Mouse (Mus musculus): ENCODE measurements around the gene Adssl1. TPM values are rescaled to one million over a fixed set of nuclear protein-coding genes. Genes with fewer than 3 reads are reported as not detected.

Adssl1 gene
- polyA plus RNA-seq, 1 experiment from 2014 or later: 3.3 TPM

DNA sequence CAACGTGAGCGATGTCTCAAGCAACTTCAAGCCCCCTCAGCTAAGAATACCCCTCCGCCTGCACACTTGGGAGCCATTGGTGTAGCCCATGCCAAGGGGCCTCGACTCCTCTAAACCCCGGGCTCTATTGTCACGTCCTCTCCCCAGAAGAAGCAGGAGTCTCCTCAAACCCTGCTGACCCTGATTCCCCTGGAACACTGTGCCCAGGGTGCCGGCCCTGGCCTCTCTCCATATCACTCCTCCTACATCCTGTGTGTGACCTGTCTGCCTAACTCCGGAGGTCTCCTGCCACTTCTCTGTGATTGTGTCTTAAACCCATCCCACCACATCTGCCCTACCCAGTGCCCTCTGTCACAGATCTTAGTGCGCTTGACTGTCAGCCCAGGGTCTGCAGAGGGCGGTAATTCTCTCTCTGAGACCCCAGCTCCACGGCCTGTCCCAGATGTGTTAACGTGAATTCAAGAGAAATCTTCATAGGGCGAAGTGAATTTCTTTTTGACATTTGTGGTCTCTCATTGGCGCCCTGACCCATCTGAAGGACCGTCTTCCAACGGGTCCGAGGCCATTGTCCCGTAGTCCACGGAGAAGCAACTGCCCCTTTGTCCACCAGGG is 58.2 kb downstream of the Adssl1 start:
- H3K4me2 ChIP-seq (replicated peaks): peak overlapping the region; percentile 94
- H3K27me3 ChIP-seq: peaks cover 54% of the 10 kb centered on the region
- peak overlapping the region; percentile 57 for H3K9ac ChIP-seq
- peaks cover 35% of the 10 kb centered on the region for H3K4me1 ChIP-seq
- WGBS: 17% methylated on average over 19 of the region's 19 CpGs
- H3K9me3 ChIP-seq (replicated peaks): no peaks in the 10 kb centered on the region
- no peak overlapping the region; the same call in 1 of the 2 replicates for H3K27ac ChIP-seq
- peak overlapping the region; percentile 49 for H3K4me3 ChIP-seq
- no peaks in the 10 kb centered on the region for H3K36me3 ChIP-seq
- ATAC-seq (ENCODE audit: low FRiP score): no peak

DNA sequence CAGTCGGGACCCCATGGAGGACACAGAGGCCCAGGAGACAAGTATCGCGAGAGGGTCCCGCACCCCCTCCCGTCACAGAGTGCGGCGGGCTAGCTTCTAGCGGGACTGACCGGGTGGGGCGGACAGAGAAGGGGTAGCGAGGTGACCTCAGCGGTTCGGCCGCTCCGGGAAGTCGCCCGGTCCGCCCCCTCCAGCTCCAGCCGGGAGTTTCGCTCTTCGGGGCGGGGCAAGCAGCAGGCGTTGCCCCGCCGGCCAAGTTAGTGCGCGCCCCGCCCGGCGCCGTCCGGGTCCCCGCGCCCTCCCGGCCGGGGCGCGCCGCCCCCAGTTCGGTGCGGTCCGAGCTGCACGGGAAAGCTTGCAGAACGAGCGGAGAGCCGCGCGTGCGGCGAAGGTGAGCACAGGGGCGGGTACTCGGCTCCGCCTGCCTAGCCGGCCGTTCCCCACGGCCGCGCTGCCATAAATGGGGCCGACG is 58.7 kb downstream of the Adssl1 start, which contains the start of gene Zbtb42:
Gene Zbtb42 (plus strand): TSS at position 274 of the 472 bp plus-strand sequence.
- peaks cover 54% of the 10 kb centered on the region for H3K27me3 ChIP-seq
- peak within 1 kb of the TSS; percentile 94 for H3K4me2 ChIP-seq (replicated peaks)
- ATAC-seq (ENCODE audit: low FRiP score): peak; percentile 29; the same call in 1 of the 2 replicates
- H3K9ac ChIP-seq: peak within 1 kb of the TSS; percentile 57
- no peaks in the 10 kb centered on the region for H3K9me3 ChIP-seq (replicated peaks)
- H3K27ac ChIP-seq: peak within 1 kb of the TSS; percentile 58; the same call in 1 of the 2 replicates
- under 1% methylated on average over 53 of the region's 60 CpGs for WGBS
- peak within 1 kb of the TSS; percentile 49 for H3K4me3 ChIP-seq
- H3K36me3 ChIP-seq: no peaks in the 10 kb centered on the region
- H3K4me1 ChIP-seq: peaks cover 38% of the 10 kb centered on the region

DNA sequence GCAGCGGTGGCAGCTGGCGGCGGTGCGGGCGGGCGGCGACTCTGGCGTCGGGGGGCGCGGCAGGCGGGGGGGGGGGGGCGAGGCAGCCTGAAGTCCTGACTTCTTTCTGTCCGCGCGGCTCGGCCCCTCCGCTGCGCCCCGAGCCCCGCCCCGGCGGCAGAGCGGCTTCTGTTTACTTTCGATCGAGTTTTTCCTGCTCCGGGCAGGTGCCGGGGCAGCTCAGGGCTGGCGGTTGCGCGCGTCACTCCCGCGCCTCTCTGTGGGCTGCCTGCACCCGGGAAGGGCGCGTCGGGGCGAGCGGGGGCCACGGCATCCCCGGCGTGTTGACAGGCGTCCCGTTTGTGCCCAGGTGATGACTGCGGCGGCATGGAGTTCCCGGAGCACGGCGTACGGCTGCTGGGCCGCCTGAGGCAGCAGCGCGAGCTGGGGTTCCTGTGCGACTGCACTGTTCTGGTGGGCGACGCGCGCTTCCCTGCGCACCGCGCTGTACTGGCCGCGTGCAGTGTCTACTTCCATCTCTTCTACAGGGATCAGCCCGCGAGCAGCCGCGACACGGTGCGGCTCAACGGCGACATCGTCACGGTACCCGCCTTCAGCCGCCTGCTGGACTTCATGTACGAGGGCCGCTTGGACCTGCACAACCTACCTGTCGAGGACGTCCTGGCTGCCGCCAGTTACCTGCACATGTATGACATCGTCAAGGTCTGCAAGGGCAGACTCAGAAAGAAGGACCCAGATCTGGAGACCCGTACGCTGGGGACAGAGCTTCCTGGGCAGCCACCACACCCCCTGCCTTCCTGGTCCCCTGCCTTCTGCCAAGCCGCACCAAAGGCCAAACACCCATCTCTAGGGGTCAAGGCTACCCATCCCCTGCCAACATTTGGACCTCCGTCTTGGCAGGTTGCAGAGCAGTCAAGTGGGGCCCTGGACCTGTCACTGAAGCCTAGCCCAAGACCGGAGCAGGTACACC is 59.5 kb downstream of the Adssl1 start:
- 0 out of 2 replicates have a peak, but pooled peaks have one; percentile 14 for ATAC-seq (ENCODE audit: low FRiP score)
- no peaks in the 10 kb centered on the region for H3K36me3 ChIP-seq
- H3K27ac ChIP-seq: no peak overlapping the region
- 3% methylated on average over 62 of the region's 87 CpGs for WGBS
- peak overlapping the region; percentile 49 for H3K4me3 ChIP-seq
- peaks cover 54% of the 10 kb centered on the region for H3K27me3 ChIP-seq
- H3K4me2 ChIP-seq (replicated peaks): peak overlapping the region; percentile 94
- no peaks in the 10 kb centered on the region for H3K9me3 ChIP-seq (replicated peaks)
- H3K9ac ChIP-seq: peak overlapping the region; percentile 57
- H3K4me1 ChIP-seq: peaks cover 38% of the 10 kb centered on the region

DNA sequence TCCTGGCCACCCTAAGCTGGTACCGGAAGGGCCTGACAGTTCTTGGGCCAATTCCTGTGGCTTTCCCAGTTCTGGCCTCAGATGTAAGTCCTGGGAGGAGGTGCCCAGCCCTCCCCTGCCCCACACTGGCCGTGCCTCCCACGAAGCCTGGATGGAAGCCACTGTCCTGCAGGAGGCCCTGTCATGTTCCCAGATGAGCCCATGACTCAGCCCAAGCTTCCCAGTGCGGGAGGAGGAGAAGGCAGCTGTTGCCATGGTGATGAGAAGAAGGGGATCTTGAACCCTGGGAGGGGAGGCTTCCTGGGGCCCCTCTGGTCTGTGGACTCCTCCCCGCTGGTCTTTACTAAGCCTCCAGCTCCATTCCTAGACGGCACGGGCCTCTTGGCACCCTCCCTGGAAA is 63.5 kb downstream of the Adssl1 start:
- Histone ChIP-seq H3K4me1 (peaks cover 19% of the 10 kb centered on the region; the same call in 1 of the 2 replicates), H3K27ac (no peak overlapping the region), H3K36me3 (no peaks in the 10 kb centered on the region), H3K4me3 (no peak overlapping the region), H3K9ac (no peak overlapping the region), H3K4me2 (replicated peaks) (no peak overlapping the region), H3K27me3 (peaks cover 41% of the 10 kb centered on the region), H3K9me3 (replicated peaks) (no peaks in the 10 kb centered on the region)
- no peak for ATAC-seq (ENCODE audit: low FRiP score)
- WGBS: 43% methylated on average over 7 of the region's 7 CpGs

DNA sequence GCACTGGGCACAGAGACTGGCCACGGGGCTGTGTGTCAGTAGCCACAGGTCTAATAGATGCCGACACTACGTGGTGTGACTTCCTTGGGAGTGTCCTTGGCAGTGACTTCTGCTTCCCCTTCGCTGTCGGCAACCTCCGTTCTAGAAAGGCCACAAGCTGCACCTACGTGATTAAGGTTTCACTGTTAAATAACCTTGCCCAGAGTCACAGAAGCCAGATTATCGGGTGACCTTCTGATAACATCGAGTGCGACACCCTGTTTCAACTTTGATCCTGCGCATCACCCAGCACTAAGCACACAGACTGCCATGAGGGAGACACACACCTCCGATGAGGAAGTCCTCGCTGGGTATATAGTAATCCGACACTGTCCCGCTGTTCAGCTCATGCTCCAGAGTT is 68.6 kb downstream of the Adssl1 start:
- H3K27ac ChIP-seq: no peak overlapping the region

More for the DNA sequence above, 68.6 kb downstream of the Adssl1 start:
- Histone ChIP-seq H3K4me2 (replicated peaks) (no peak overlapping the region), H3K27me3 (no peaks in the 10 kb centered on the region), H3K36me3 (no peaks in the 10 kb centered on the region), H3K9me3 (replicated peaks) (no peaks in the 10 kb centered on the region), H3K4me1 (peaks cover 9% of the 10 kb centered on the region), H3K9ac (no peak overlapping the region), H3K4me3 (no peak overlapping the region)
- WGBS: 80% methylated on average over 15 of the region's 15 CpGs
- ATAC-seq (ENCODE audit: low FRiP score): no peak

Small RNA genes lying within 50 kb of the gene (microRNA-seq; reads per million reads assigned to microRNA genes)
- not detected for gene Mir6939

Other genes starting within 250 kb of the Adssl1 start
- gene A530016L24Rik, start 130.6 kb upstream of the Adssl1 start, polyA plus RNA-seq (2016; fragmentation: Nextera tagmentation; extraction: Ambion mirVana): 0.13 TPM in 1 of 2 replicates, not detected in the other
- gene Tmem179, start 103.3 kb upstream of the Adssl1 start, polyA plus RNA-seq (2016; fragmentation: Nextera tagmentation; extraction: Ambion mirVana): 14.6 and 16.1 TPM in 2 replicates
- gene Inf2, start 31.3 kb upstream of the Adssl1 start, polyA plus RNA-seq (2016; fragmentation: Nextera tagmentation; extraction: Ambion mirVana): 1.5 and 2.1 TPM in 2 replicates
- gene Siva1, start 24.6 kb downstream of the Adssl1 start, polyA plus RNA-seq (2016; fragmentation: Nextera tagmentation; extraction: Ambion mirVana): 100 and 124 TPM in 2 replicates
- gene Akt1, start 54.8 kb downstream of the Adssl1 start, polyA plus RNA-seq (2016; fragmentation: Nextera tagmentation; extraction: Ambion mirVana): 154 and 156 TPM in 2 replicates
- gene Zbtb42, start 58.8 kb downstream of the Adssl1 start, polyA plus RNA-seq (2016; fragmentation: Nextera tagmentation; extraction: Ambion mirVana): 5.8 and 7.5 TPM in 2 replicates
- gene Cep170b, start 100.4 kb downstream of the Adssl1 start, polyA plus RNA-seq (2016; fragmentation: Nextera tagmentation; extraction: Ambion mirVana): 28.3 and 28.5 TPM in 2 replicates
- gene Pld4, start 140.6 kb downstream of the Adssl1 start, polyA plus RNA-seq (2016; fragmentation: Nextera tagmentation; extraction: Ambion mirVana): 5.0 and 5.4 TPM in 2 replicates
- 0.48 and 0.64 TPM in 2 replicates for gene Ahnak2, start 182.6 kb downstream of the Adssl1 start, polyA plus RNA-seq (2016; fragmentation: Nextera tagmentation; extraction: Ambion mirVana)
- gene Clba1, start 188.9 kb downstream of the Adssl1 start, polyA plus RNA-seq (2016; fragmentation: Nextera tagmentation; extraction: Ambion mirVana): 16.9 and 19.7 TPM in 2 replicates
- gene Cdca4, start 209.4 kb downstream of the Adssl1 start, polyA plus RNA-seq (2016; fragmentation: Nextera tagmentation; extraction: Ambion mirVana): 101 TPM in 2 replicates
- not detected in 2 replicates for gene Gpr132, start 248.2 kb downstream of the Adssl1 start, polyA plus RNA-seq (2016; fragmentation: Nextera tagmentation; extraction: Ambion mirVana)